Mouse (Mus musculus): ENCODE data around the gene Wdsub1. TPM values are rescaled to one million over a fixed set of nuclear protein-coding genes. Genes with fewer than 3 reads are reported as not detected.
A peak's percentile ranks its signal among the peaks of the same experiment; 100 is the strongest.

Gene Wdsub1
- polyA plus RNA-seq, 1 experiment from 2014 or later: 16.2 TPM

DNA sequence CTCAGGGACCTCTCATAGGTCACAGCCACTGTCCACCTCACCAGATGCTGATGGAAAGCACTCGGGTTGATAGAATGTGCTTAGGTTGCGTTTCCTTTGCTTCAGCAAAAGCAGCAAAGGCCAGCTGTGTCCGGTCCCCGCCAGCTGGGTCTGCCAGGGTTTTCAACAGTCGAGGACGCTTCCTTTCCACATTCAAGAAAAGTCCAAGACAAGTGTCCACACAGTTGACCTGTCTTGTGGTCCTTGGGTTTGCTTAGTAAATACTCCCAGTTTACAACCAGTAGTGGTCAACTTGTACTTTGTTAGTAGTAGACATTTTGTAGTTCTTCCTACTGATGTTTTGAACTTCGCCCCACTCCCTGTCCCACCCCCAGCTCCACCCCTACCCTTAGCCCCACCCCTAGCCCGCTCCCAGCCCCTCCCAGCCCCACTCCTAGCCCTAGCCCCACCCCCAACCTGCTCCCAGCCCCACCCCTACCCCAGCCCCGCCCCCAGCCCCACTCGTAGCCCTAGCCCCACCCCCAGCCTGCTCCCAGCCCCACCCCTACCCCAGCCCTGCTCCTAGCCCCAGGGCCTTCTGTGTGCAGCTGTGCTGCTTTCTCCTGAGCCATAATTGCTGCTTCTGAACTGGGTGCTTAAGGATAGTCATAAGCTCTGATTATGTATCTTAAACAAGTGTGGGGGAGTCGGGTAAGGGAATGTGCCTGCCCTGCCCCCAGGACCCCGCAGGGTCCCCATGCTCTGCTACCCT is 41.0 kb downstream of the Wdsub1 start:
- 67% methylated on average over 11 of the region's 12 CpGs for WGBS
- H3K9me3 ChIP-seq: no peaks in the 10 kb centered on the region
- no peak for ATAC-seq (ENCODE audit: low FRiP score, low read depth)
- H3K4me1 ChIP-seq: 0 out of 2 replicates have a peak, but pooled peaks cover 4% of the 10 kb centered on the region
- H3K36me3 ChIP-seq: peaks cover 20% of the 10 kb centered on the region
- no peaks in the 10 kb centered on the region for H3K27me3 ChIP-seq (replicated peaks)
- no peak overlapping the region for H3K27ac ChIP-seq
- H3K4me2 ChIP-seq (replicated peaks): no peak overlapping the region
- H3K4me3 ChIP-seq: no peak overlapping the region
- no peak overlapping the region for H3K9ac ChIP-seq

DNA sequence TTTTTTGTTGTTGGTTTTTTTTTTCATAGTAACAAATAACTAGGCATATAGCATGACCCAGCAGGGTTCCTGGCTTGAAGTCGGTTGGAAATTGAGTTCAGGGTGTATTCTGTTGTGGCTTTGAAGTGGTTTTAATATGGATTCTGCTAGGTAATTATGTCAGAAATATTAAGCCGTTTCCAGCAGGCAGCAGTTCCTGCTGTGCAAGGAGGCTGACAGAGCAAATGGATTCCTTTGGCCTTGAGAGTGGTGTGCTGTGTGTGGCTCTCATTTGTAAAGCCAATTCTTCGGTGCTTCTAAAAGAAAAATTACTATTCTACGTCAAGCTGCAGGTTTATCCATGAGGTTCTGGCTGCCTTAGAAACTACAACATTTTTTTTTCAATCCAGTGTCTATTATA is 42.2 kb downstream of the Wdsub1 start:
- Histone ChIP-seq H3K9ac (no peak overlapping the region), H3K4me1 (0 out of 2 replicates have a peak, but pooled peaks cover 4% of the 10 kb centered on the region), H3K27ac (no peak overlapping the region), H3K36me3 (peaks cover 25% of the 10 kb centered on the region), H3K9me3 (no peaks in the 10 kb centered on the region), H3K27me3 (replicated peaks) (no peaks in the 10 kb centered on the region), H3K4me2 (replicated peaks) (no peak overlapping the region), H3K4me3 (no peak overlapping the region)
- WGBS: 51% methylated on average over 4 of the region's 4 CpGs
- no peak for ATAC-seq (ENCODE audit: low FRiP score, low read depth)

DNA sequence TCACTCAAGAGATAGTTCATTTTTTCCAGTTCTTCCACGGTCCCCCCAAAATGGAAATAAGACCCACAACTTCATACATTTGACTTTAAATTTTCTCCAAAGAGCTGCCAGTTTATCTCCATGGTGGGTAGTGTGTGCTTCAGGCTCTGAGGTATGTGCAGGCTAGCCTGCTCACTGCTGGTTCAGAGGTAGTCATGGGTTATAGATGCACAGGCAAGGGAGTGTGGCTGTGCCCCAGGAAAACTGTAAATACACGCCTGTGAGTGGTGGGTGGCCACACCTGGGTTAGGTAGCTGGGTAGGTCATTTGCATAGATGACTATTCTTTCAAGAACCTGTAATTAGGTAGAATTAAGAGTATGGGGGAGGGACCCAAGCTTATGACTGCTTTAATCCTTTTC is 42.6 kb downstream of the Wdsub1 start:
- no peak overlapping the region for H3K9ac ChIP-seq
- ATAC-seq (ENCODE audit: low FRiP score, low read depth): no peak
- WGBS: 83% methylated on average over 2 of the region's 2 CpGs
- H3K9me3 ChIP-seq: no peaks in the 10 kb centered on the region
- H3K4me2 ChIP-seq (replicated peaks): no peak overlapping the region
- H3K27ac ChIP-seq: no peak overlapping the region
- H3K36me3 ChIP-seq: peaks cover 30% of the 10 kb centered on the region
- no peak overlapping the region for H3K4me3 ChIP-seq
- H3K27me3 ChIP-seq (replicated peaks): no peaks in the 10 kb centered on the region
- H3K4me1 ChIP-seq: 0 out of 2 replicates have a peak, but pooled peaks cover 4% of the 10 kb centered on the region

DNA sequence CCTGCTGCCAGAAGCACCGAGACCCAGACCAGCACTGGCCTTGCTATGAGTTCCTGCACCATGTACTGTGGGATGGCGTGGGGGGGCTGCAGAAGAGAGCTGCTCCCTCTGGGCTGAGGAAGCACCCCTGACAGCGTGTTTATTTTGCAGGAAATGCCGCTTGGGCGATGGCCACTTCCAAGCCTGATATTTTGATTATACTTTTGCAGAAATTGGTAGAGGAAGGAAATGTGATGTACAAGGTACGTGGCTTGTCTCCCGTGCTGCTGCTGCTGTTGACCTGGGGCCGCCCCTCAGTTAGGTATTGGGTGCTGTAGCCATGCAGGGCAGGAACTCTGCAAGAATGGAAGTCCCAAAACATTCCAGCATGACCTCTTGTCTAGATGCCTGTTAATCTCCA is 43.6 kb downstream of the Wdsub1 start:
- no peak for ATAC-seq (ENCODE audit: low FRiP score, low read depth)
- no peak overlapping the region for H3K9ac ChIP-seq
- H3K4me2 ChIP-seq (replicated peaks): no peak overlapping the region
- no peaks in the 10 kb centered on the region for H3K9me3 ChIP-seq
- H3K36me3 ChIP-seq: peaks cover 31% of the 10 kb centered on the region
- no peak overlapping the region for H3K27ac ChIP-seq
- H3K27me3 ChIP-seq (replicated peaks): no peaks in the 10 kb centered on the region
- H3K4me1 ChIP-seq: 0 out of 2 replicates have a peak, but pooled peaks cover 4% of the 10 kb centered on the region
- WGBS: 89% methylated on average over 8 of the region's 8 CpGs
- no peak overlapping the region for H3K4me3 ChIP-seq

DNA sequence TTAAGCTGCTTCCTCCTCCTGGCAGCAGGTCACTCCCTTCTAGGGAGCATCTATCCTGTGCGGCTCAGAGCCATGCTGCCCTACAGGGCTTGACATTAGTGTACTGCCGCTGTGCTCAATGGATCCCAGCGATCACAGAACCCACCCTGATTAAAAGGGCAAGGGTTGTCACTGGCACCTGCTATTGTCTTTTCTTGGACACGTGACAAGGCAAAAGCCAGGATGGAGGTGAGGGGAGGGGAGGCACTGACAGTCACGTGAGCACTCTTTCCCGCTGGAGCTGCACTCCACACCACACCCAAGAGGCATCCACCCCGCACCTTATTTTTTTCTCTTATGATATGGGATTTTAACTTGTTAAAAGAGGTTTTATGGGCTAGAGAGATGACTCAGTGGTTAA is 50.6 kb downstream of the Wdsub1 start:
- H3K4me2 ChIP-seq (replicated peaks): no peak overlapping the region
- peaks cover 30% of the 10 kb centered on the region for H3K4me1 ChIP-seq
- H3K4me3 ChIP-seq: no peak overlapping the region
- no peaks in the 10 kb centered on the region for H3K27me3 ChIP-seq (replicated peaks)
- H3K27ac ChIP-seq: no peak overlapping the region
- peaks cover 13% of the 10 kb centered on the region for H3K36me3 ChIP-seq
- no peak for ATAC-seq (ENCODE audit: low FRiP score, low read depth)
- H3K9ac ChIP-seq: no peak overlapping the region
- H3K9me3 ChIP-seq: no peaks in the 10 kb centered on the region
- 83% methylated on average over 7 of the region's 7 CpGs for WGBS

DNA sequence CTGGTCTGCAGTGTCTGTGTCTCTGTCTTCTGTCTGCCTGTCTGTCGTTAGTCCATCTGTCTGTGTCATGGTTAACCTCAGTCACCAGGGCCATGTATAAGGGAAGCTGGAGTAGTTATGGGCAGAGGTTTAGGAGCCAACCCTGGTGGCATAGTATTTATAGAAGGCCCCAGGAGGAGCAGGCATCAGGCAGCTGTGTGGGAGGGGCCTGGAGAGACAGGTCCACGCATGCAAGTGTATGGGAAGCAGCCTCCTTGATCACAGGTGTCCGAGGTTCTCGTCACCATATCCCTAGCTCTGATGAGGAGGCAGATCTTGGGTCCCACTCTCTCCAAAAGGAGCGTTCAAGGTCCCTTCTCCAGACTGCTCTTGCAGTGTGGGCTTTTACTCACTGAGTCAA is 51.5 kb downstream of the Wdsub1 start:
- H3K27me3 ChIP-seq (replicated peaks): no peaks in the 10 kb centered on the region
- no peak for ATAC-seq (ENCODE audit: low FRiP score, low read depth)
- H3K4me1 ChIP-seq: peaks cover 30% of the 10 kb centered on the region
- no peaks in the 10 kb centered on the region for H3K9me3 ChIP-seq
- H3K4me3 ChIP-seq: no peak overlapping the region
- no peak overlapping the region for H3K9ac ChIP-seq
- 82% methylated on average over 5 of the region's 5 CpGs for WGBS
- H3K4me2 ChIP-seq (replicated peaks): no peak overlapping the region
- no peak overlapping the region for H3K27ac ChIP-seq
- peaks cover 13% of the 10 kb centered on the region for H3K36me3 ChIP-seq

DNA sequence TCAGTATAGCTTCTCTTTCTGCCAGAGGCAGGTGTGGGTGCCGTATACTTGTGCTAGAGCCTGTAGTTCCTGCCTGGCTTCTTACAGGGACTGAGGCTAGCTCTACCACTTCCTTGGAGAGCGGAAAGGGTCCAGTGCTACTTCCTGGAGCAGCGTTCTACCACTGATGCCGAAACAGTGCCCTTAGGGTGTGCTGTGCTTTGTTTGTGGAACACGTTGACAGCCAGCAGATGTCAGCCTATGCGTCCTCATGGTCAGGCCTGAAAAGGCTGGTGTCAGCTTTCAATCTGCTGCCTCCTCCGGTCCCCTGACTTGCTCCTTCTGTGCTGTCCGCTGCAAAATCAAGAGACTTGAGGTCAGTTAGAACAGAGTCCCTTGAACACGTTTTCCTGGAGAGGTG is 52.2 kb downstream of the Wdsub1 start:
- H3K9ac ChIP-seq: no peak overlapping the region
- H3K4me2 ChIP-seq (replicated peaks): no peak overlapping the region
- no peaks in the 10 kb centered on the region for H3K9me3 ChIP-seq
- H3K27ac ChIP-seq: no peak overlapping the region
- no peak overlapping the region for H3K4me3 ChIP-seq
- peaks cover 7% of the 10 kb centered on the region for H3K36me3 ChIP-seq
- H3K27me3 ChIP-seq (replicated peaks): no peaks in the 10 kb centered on the region
- ATAC-seq (ENCODE audit: low FRiP score, low read depth): peak; percentile 42; the same call in 1 of the 2 replicates
- WGBS: 29% methylated on average over 9 of the region's 9 CpGs
- peaks cover 30% of the 10 kb centered on the region for H3K4me1 ChIP-seq

DNA sequence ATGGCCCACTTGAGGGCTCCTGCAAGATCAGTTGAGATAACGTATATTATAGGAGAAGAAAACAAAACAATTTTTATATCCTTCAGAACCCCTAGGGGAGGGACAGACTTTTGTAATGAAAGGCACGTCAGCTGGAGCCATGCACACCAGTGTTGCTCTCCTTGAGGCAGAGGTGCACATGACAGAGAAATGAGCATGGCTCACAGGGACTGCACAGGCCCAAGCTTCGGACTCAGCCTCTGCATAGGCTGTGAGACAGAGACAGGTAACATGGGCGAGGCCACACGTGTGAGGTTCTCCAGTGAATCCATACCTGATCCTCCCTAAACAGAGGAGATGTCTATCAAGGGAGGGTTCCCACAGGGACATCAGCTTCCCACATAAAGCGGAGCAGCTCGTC is 52.7 kb downstream of the Wdsub1 start:
- peak; percentile 42; the same call in 1 of the 2 replicates for ATAC-seq (ENCODE audit: low FRiP score, low read depth)
- Histone ChIP-seq H3K4me3 (no peak overlapping the region), H3K9me3 (no peaks in the 10 kb centered on the region), H3K9ac (no peak overlapping the region), H3K4me2 (replicated peaks) (no peak overlapping the region), H3K36me3 (peaks cover 3% of the 10 kb centered on the region; the same call in 1 of the 2 replicates), H3K4me1 (peaks cover 30% of the 10 kb centered on the region), H3K27me3 (replicated peaks) (no peaks in the 10 kb centered on the region), H3K27ac (no peak overlapping the region)
- 81% methylated on average over 7 of the region's 7 CpGs for WGBS

DNA sequence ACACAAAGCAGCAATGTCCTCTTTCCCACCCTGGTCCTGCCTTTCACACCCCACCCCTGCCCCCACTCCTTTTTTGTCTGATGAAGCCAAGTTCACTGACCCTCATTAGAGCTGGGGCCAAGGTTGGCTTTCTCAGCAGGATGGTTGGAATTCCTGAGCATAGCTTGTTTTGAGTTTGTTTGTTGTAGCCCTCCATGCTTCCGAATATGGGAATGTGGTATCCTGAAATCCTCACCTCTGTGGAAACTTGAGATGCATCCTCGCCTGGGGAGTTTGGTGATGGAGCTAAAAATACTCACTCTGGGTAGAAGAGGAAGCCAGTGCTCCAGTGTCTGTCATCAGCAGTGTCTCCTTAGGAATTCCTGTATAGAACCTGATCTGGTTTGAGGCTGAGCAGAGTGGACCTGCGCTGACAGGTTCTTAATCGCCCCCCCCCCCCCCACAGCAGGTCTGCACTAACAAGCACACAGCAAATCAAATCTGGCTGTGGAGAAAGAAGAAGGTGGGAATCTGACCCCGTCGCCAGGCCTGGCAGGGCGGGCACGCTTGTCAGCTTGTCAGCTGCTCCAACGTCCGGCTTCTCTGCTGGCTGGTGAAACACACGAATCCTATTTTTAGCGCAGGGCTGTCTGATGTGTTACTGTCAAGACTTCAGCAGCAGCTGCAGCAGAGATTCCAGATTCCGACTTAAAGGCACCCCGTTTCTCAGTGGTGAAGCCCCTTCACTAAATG is 53.4 kb downstream of the Wdsub1 start:
- no peaks in the 10 kb centered on the region for H3K9me3 ChIP-seq
- no peaks in the 10 kb centered on the region for H3K36me3 ChIP-seq
- no peak overlapping the region for H3K4me2 ChIP-seq (replicated peaks)
- peak; percentile 15 for ATAC-seq (ENCODE audit: low FRiP score, low read depth)
- H3K27ac ChIP-seq: no peak overlapping the region
- H3K4me3 ChIP-seq: no peak overlapping the region
- H3K27me3 ChIP-seq (replicated peaks): no peaks in the 10 kb centered on the region
- H3K9ac ChIP-seq: no peak overlapping the region
- peaks cover 30% of the 10 kb centered on the region for H3K4me1 ChIP-seq
- WGBS: 33% methylated on average over 14 of the region's 14 CpGs

DNA sequence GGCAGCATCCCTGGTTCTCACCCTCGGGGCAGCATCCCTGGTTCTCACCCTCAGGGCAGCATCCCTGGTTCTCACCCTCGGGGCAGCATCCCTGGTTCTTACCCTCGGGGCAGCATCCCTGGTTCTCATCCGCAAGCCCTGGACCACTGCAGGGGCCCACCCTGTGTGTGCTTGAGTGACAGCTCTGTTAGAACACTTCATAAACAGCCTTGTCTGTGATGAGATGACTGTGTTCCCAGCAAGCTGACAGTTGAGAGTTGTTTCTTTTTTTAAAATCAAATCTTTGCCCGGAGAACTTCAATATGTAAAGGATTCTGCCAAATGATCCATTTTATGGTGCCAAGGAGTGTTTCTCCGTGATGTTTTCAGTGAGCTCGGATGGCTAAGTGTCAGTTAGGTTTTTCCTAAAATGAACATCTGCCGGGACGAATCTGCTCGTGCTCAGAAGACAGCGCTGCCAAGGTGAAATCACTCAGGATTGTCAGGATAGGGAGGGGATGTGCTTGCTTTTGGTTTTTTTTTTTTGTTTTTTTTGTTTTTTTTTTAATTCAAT is 54.2 kb downstream of the Wdsub1 start:
- Histone ChIP-seq H3K9me3 (no peaks in the 10 kb centered on the region), H3K4me1 (peaks cover 30% of the 10 kb centered on the region), H3K27ac (no peak overlapping the region), H3K36me3 (no peaks in the 10 kb centered on the region), H3K27me3 (replicated peaks) (no peaks in the 10 kb centered on the region), H3K4me3 (no peak overlapping the region), H3K9ac (no peak overlapping the region), H3K4me2 (replicated peaks) (no peak overlapping the region)
- WGBS: 65% methylated on average over 11 of the region's 11 CpGs
- ATAC-seq (ENCODE audit: low FRiP score, low read depth): no peak

DNA sequence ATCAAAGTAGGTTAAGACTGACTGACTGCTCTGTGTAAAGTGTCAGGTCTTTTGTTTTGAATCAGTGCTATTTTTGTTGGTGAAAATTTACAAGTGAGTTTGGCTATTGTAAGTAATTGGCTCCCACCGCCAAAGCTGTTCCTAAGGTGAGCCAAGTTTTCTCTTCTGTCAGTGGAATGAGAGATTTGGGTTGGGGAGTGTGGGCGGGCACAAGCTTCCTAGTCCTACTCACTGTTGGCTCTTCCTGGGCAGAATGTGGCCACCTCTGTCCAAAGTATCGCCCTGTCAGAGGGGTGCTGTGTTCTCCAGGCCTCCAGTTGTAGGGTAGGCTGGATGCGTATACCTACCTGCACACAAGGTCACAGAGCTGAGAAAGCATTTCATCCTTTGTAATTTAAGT is 57.0 kb downstream of the Wdsub1 start:
- 73% methylated on average over 4 of the region's 4 CpGs for WGBS
- H3K27me3 ChIP-seq (replicated peaks): no peaks in the 10 kb centered on the region
- H3K36me3 ChIP-seq: no peaks in the 10 kb centered on the region
- H3K4me3 ChIP-seq: no peak overlapping the region
- H3K4me1 ChIP-seq: peaks cover 23% of the 10 kb centered on the region
- no peaks in the 10 kb centered on the region for H3K9me3 ChIP-seq
- no peak overlapping the region for H3K4me2 ChIP-seq (replicated peaks)
- no peak overlapping the region for H3K9ac ChIP-seq
- ATAC-seq (ENCODE audit: low FRiP score, low read depth): no peak
- H3K27ac ChIP-seq: no peak overlapping the region

DNA sequence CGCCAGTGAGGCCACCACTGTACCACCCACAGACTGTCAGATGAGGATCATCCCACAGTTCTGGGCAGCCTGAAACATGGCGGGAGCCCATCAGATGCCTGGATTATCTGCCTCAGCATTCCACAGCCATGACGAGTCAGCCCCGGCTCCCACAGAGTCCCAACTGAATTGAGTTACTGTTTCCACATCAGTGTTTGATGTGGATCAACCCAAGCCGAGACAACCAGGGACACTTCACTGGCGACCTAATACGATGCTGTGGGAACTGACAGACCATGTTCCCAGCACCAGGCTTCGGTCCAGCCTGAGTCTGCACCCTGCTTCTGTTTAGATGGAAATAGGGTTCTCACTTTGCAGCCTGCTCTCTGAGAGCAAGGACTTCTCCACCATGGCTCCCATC is 58.1 kb downstream of the Wdsub1 start:
- no peak for ATAC-seq (ENCODE audit: low FRiP score, low read depth)
- H3K9me3 ChIP-seq: no peaks in the 10 kb centered on the region
- 83% methylated on average over 8 of the region's 8 CpGs for WGBS
- H3K27ac ChIP-seq: no peak overlapping the region
- no peak overlapping the region for H3K4me2 ChIP-seq (replicated peaks)
- peaks cover 2% of the 10 kb centered on the region; the same call in 1 of the 2 replicates for H3K36me3 ChIP-seq
- no peaks in the 10 kb centered on the region for H3K27me3 ChIP-seq (replicated peaks)
- H3K4me3 ChIP-seq: no peak overlapping the region
- H3K9ac ChIP-seq: no peak overlapping the region
- peaks cover 12% of the 10 kb centered on the region for H3K4me1 ChIP-seq

Data from neural tube, embryonic 12.5 days (tissue).